Mouse (Mus musculus) myocyte (in vitro differentiated cells): Measurements from ENCODE around the gene Vwa8. TPM values are rescaled to one million over a fixed set of nuclear protein-coding genes. Genes with fewer than 3 reads are reported as not detected.

ENCODE experiments used
- H3K27me3 ChIP-seq: one replicate; pipeline ENCODE4 v1.6.1; 2011; ENCODE audit not compliant: control insufficient read depth, insufficient read depth, insufficient read length
- H3K36me3 ChIP-seq: one replicate; pipeline ENCODE4 v1.6.1; 2011; ENCODE audit not compliant: control insufficient read depth, insufficient read depth
- H3K4me2 ChIP-seq: one replicate; pipeline ENCODE4 v1.6.1; 2011; ENCODE audit warnings: low read depth, control low read depth
- H3K4me3 ChIP-seq: one replicate; pipeline ENCODE4 v1.5.1; 2011; ENCODE audit warnings: mild to moderate bottlenecking, control low read depth, moderate library complexity
- H3K79me2 ChIP-seq: one replicate; pipeline ENCODE4 v1.6.1; 2011; ENCODE audit not compliant: control insufficient read depth, insufficient read depth
- H3ac ChIP-seq: one replicate; pipeline ENCODE4 v1.6.1; 2011; ENCODE audit not compliant: control insufficient read depth, insufficient read length
- CEBPB ChIP-seq: IDR thresholded peaks from 2 replicates; pipeline ENCODE4 v1.6.1; 2011; ENCODE audit warnings: mild to moderate bottlenecking, moderate library complexity; ENCODE audit not compliant: poor library complexity, insufficient read depth, severe bottlenecking
- E2F4 ChIP-seq: IDR thresholded peaks from one replicate; pipeline ENCODE4 v1.6.1; 2011; ENCODE audit warnings: mild to moderate bottlenecking, control low read depth, moderate library complexity; ENCODE audit not compliant: insufficient read depth
- MAX ChIP-seq: IDR thresholded peaks from one replicate; pipeline ENCODE4 v1.6.1; 2011; ENCODE audit warnings: low read depth, mild to moderate bottlenecking, control low read depth
- MYOD1 ChIP-seq, 3 experiments: IDR thresholded peaks; one replicate each; pipeline ENCODE4 v1.6.1; 2011; ENCODE audit warnings: control low read depth in 2 of 3, low read depth in 2 of 3, mild to moderate bottlenecking in 2 of 3, moderate library complexity in 1 of 3; ENCODE audit not compliant: insufficient read length in 2 of 3, control insufficient read depth in 1 of 3
- MYOG ChIP-seq, 3 experiments: IDR thresholded peaks; one replicate each; pipeline ENCODE4 v1.6.1; 2011; ENCODE audit warnings: control low read depth in 2 of 3, low read depth in 2 of 3, mild to moderate bottlenecking in 2 of 3; ENCODE audit not compliant: insufficient read length in 2 of 3, control insufficient read depth in 1 of 3, insufficient read depth in 1 of 3
- POLR2A ChIP-seq: IDR thresholded peaks from one replicate; pipeline ENCODE4 v1.6.1; 2011; ENCODE audit warnings: low read depth, mild to moderate bottlenecking, control low read depth, moderate library complexity; ENCODE audit not compliant: insufficient read length
- POLR2AphosphoS2 ChIP-seq: IDR thresholded peaks from one replicate; pipeline ENCODE4 v1.6.1; 2011; ENCODE audit warnings: low read depth, control low read depth; ENCODE audit not compliant: insufficient read length
- REST ChIP-seq: IDR thresholded peaks from one replicate; pipeline ENCODE4 v1.6.1; 2011; ENCODE audit warnings: mild to moderate bottlenecking, control low read depth, moderate library complexity; ENCODE audit not compliant: insufficient read depth, insufficient read length
- SRF ChIP-seq: IDR thresholded peaks from one replicate; pipeline ENCODE4 v1.6.1; 2011; ENCODE audit warnings: low read depth; ENCODE audit not compliant: control insufficient read depth, insufficient read length
- TCF12 ChIP-seq: IDR thresholded peaks from one replicate; pipeline ENCODE4 v1.6.1; 2011; ENCODE audit warnings: mild to moderate bottlenecking, control low read depth; ENCODE audit not compliant: poor library complexity, insufficient read depth, severe bottlenecking
- TCF3 ChIP-seq: IDR thresholded peaks from one replicate; pipeline ENCODE4 v1.6.1; 2011; ENCODE audit warnings: low read depth, control low read depth; ENCODE audit not compliant: insufficient read length
- USF1 ChIP-seq: IDR thresholded peaks from one replicate; pipeline ENCODE4 v1.6.1; 2011; ENCODE audit warnings: low read depth, mild to moderate bottlenecking, control low read depth, moderate library complexity
- polyA plus RNA-seq: library from polyadenylated mRNA; unstranded; fragments of >200 nt; fragmentation: generic; extraction: Trizol; gene quantifications from one replicate; pipeline ENCODE4 v1.2.1, GENCODE M21; 2012; ENCODE audit warnings: missing spikeins

Vwa8 gene
- polyA plus RNA-seq, 1 experiment: 20.1 TPM

DNA sequence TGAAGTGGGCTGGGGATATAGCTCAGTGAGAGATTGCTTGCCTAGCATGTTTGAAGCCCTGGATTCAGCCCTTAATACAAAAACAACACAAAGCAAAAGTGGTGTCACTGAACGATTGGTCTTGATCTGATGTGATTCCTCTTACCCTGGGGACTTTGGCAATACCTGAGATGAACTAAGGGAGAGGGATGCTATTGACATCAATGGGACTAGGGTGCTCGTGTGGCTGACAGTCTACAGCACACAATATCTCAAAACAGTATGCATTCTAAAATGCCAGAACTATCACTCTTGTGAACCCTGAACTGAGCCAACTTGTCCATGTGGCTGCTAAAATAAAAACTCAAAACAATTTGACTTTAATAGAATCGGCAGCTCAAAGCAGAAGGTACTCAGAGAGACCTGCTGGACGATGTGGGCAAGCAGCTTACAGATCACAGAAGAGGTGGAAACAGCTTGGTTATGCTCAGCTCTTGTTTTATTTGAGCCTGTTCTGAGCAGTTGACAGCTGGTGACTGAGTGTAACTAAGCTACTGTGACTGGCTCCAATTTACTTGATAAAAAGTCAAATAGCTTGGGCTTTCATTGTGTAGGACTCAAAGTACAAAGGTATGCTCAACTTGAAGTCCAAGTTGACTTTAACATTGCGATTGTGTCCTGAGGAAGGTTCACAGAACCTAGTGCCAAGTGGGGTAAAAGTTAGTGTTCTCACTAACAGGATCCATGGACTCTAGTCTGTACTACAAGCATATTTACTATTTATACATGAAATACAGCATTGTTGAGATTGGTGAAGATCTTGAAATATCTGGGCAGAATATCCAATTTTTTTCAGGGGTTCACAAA is 3.8 kb downstream of the Vwa8 start:
- H3K79me2 ChIP-seq: no peaks in the 10 kb centered on the region
- H3K27me3 ChIP-seq: no peaks in the 10 kb centered on the region
- H3K36me3 ChIP-seq: no peaks in the 10 kb centered on the region
- H3K4me2 ChIP-seq: no peak overlapping the region
- H3K4me3 ChIP-seq: no peak overlapping the region
- H3ac ChIP-seq: no peak overlapping the region
- TF ChIP-seq POLR2AphosphoS2 (no peak), CEBPB (no peak), MYOD1 (IDR thresholded peaks at IDR 0.05; ENCODE audit: control insufficient read depth in 1 of 3, insufficient read length in 2 of 3, low read depth in 2 of 3) (no peak), POLR2A (no peak), E2F4 (no peak), MYOG (IDR thresholded peaks at IDR 0.05; ENCODE audit: control insufficient read depth in 1 of 3, insufficient read depth in 1 of 3, insufficient read length in 2 of 3, low read depth in 2 of 3) (no peak), TCF3 (no peak), MAX (no peak), REST (no peak), SRF (no peak), USF1 (no peak), TCF12 (no peak)

DNA sequence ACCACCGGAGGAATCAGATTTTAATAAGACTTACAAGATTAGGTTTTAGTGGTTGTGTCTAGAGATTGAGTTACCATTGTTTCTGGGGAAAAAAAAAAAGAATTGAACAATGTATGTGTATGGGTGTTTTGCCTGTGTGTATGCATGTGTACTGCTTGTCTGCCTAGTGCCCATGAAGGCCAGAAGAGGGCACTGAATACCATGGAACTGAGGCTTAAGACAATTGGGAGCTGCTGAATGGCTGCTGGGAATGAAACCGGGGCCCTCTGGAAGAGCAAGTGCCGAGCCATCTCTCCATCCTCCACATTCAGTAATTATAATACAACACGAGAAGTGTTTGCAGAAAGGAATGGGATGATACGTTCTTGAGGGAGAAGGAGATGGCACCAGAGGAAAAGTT is 12.3 kb downstream of the Vwa8 start:
- no peak for TF ChIP-seq MYOG (IDR thresholded peaks at IDR 0.05; ENCODE audit: control insufficient read depth in 1 of 3, insufficient read depth in 1 of 3, insufficient read length in 2 of 3, low read depth in 2 of 3)
- no peak for TF ChIP-seq POLR2A
- TF ChIP-seq POLR2AphosphoS2: no peak
- TF ChIP-seq SRF: no peak
- TF ChIP-seq REST: no peak
- no peak for TF ChIP-seq CEBPB
- TF ChIP-seq USF1: no peak
- TF ChIP-seq TCF3: no peak
- TF ChIP-seq MAX: no peak
- no peak for TF ChIP-seq E2F4
- no peak for TF ChIP-seq MYOD1 (IDR thresholded peaks at IDR 0.05; ENCODE audit: control insufficient read depth in 1 of 3, insufficient read length in 2 of 3, low read depth in 2 of 3)
- no peak for TF ChIP-seq TCF12
- Histone ChIP-seq H3K36me3 (no peaks in the 10 kb centered on the region), H3K79me2 (no peaks in the 10 kb centered on the region), H3K4me2 (no peak overlapping the region), H3K4me3 (no peak overlapping the region), H3ac (no peak overlapping the region), H3K27me3 (no peaks in the 10 kb centered on the region)

DNA sequence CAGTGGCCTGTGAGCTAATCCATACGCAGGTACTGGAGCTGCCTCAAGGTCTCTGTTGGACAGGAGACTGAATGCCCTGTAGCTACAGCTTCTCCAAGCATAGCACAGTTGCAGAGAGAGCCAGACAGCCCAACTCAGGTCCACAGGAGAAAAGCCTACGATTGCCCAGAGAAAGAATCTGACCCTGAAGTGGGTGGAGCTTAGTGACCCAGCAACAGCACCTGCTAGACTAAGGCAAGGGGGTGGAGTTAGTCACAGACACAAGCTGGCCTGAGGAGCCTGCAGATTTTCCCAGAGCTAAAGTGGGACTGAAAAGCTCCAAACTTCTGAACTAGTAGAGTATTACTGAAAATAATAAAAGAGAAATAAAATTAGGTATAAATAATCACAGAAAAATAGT is 21.2 kb downstream of the Vwa8 start:
- H3K36me3 ChIP-seq: peaks cover 6% of the 10 kb centered on the region
- H3ac ChIP-seq: no peak overlapping the region
- H3K27me3 ChIP-seq: no peaks in the 10 kb centered on the region
- no peak overlapping the region for H3K4me3 ChIP-seq
- H3K4me2 ChIP-seq: no peak overlapping the region
- H3K79me2 ChIP-seq: no peaks in the 10 kb centered on the region
- TF ChIP-seq POLR2AphosphoS2 (no peak), MYOD1 (IDR thresholded peaks at IDR 0.05; ENCODE audit: control insufficient read depth in 1 of 3, insufficient read length in 2 of 3, low read depth in 2 of 3) (no peak), CEBPB (no peak), MAX (no peak), REST (no peak), TCF3 (no peak), POLR2A (no peak)

DNA sequence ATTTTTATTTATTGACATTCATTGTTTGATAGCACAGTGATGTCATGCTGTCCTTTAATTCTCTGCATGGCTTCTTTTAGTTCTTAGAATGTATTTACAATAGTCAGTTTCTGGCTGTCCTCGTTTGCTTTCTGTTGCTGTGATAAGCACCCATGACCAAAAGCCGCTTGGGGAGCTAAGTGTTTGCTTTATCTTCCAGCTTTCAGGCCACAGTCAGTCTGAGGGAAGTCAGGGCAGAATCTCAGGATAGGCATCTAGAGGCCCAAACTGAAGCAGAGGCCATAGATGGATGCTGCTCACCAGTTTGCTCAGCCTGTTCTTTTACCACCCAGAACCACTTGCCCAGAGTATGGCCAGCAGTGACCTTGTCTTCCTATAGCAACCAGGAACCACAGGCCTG is 28.3 kb downstream of the Vwa8 start:
- Histone ChIP-seq H3K27me3 (no peaks in the 10 kb centered on the region), H3K4me3 (no peak overlapping the region), H3K4me2 (no peak overlapping the region), H3ac (no peak overlapping the region), H3K79me2 (no peaks in the 10 kb centered on the region), H3K36me3 (no peaks in the 10 kb centered on the region)
- TF ChIP-seq TCF12: no peak
- TF ChIP-seq MYOG (IDR thresholded peaks at IDR 0.05; ENCODE audit: control insufficient read depth in 1 of 3, insufficient read depth in 1 of 3, insufficient read length in 2 of 3, low read depth in 2 of 3): no peak
- TF ChIP-seq SRF: no peak
- no peak for TF ChIP-seq REST
- TF ChIP-seq MAX: no peak
- no peak for TF ChIP-seq TCF3
- TF ChIP-seq E2F4: no peak
- no peak for TF ChIP-seq POLR2AphosphoS2

DNA sequence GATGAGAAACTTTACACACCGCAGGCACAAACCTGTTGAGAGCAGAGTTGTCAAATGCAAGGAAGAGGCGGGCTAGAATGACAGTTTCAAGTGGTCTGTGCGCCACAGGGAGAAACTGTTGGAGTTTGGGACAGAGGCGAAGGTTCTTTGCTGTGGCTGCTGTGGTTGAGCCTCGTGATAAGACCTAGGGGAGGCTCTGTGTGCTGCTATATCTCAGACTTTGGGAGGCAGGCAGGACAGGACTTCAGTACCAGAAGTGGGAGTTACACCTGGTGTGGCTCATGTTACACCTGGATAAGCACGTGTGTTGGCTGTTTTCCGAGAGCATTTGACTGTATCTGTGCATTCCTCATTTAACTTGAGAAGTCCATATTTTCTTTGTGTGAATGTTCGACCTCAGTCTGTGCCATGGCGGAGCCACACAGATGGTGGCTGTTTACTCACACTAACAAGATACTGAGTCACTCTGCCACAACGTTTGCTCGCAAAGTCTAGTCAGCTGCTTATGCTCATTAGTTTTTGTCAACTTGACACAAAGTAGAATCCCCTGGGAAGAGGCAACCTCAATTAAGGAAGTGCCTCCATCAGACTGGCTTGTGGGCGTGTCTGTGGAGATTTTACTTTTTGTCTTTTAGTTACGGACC is 29.7 kb downstream of the Vwa8 start:
- Histone ChIP-seq H3K4me3 (no peak overlapping the region), H3ac (no peak overlapping the region), H3K36me3 (no peaks in the 10 kb centered on the region), H3K27me3 (no peaks in the 10 kb centered on the region), H3K79me2 (no peaks in the 10 kb centered on the region), H3K4me2 (peak overlapping the region; percentile 44)
- TF ChIP-seq MYOD1 (IDR thresholded peaks at IDR 0.05; ENCODE audit: control insufficient read depth in 1 of 3, insufficient read length in 2 of 3, low read depth in 2 of 3) (peak in 1 of 3 experiments; percentile 61), SRF (no peak)
